Mouse (Mus musculus): ENCODE data around the gene Pogz. TPM values are rescaled to one million over a fixed set of nuclear protein-coding genes. Genes with fewer than 3 reads are reported as not detected.
"Not testable (repeated sequence)": the region's sequence is repeated elsewhere in the genome, so short reads cannot be mapped to it uniquely, and the experiment has no call there.

Gene Pogz
- polyA plus RNA-seq, 1 experiment from 2014 or later: 17.6 TPM

GRCm38 (mm10) chr3:94894076-94894475 is 56.7 kb downstream of the Pogz start:
- H3K27ac ChIP-seq: no peak overlapping the region
- H3K4me1 ChIP-seq (replicated peaks): no peaks in the 10 kb centered on the region
- H3K4me3 ChIP-seq: no peak overlapping the region
- no peaks in the 10 kb centered on the region for H3K9me3 ChIP-seq
- no peaks in the 10 kb centered on the region for H3K27me3 ChIP-seq (ENCODE audit: insufficient read depth, poor library complexity, severe bottlenecking)
- DNase-seq (ENCODE audit: low spot score): no peak
- H3K36me3 ChIP-seq: no peaks in the 10 kb centered on the region
- WGBS: 83% methylated on average over 3 of the region's 3 CpGs

DNA sequence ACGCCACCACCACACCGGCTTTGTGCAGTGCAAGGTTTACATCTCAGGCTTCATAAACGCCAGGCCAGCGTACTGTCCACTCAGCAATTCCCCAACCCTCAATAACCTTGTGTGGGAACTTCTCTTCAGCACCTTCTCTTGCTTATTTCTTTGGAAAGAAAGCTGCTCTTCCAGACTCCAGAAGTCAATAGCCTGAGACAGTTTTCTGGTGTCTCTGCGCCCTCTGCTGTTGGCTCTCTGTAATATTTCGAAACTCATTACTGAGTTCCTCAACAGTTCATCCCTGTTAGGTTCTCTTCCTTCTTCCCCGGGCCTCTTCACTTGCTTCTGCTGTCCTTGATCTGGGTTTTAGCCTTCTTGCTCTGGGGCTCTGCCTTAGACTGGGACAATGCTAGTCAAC is 65.4 kb downstream of the Pogz start:
- Histone ChIP-seq H3K27me3 (ENCODE audit: insufficient read depth, poor library complexity, severe bottlenecking) (no peaks in the 10 kb centered on the region), H3K27ac (no peak overlapping the region), H3K4me1 (replicated peaks) (0 out of 2 replicates have a peak, but pooled peaks cover 2% of the 10 kb centered on the region), H3K9me3 (no peaks in the 10 kb centered on the region), H3K4me3 (no peak overlapping the region), H3K36me3 (no peaks in the 10 kb centered on the region)
- 24% methylated on average over 7 of the region's 7 CpGs for WGBS
- DNase-seq (ENCODE audit: low spot score): peak; percentile 52

DNA sequence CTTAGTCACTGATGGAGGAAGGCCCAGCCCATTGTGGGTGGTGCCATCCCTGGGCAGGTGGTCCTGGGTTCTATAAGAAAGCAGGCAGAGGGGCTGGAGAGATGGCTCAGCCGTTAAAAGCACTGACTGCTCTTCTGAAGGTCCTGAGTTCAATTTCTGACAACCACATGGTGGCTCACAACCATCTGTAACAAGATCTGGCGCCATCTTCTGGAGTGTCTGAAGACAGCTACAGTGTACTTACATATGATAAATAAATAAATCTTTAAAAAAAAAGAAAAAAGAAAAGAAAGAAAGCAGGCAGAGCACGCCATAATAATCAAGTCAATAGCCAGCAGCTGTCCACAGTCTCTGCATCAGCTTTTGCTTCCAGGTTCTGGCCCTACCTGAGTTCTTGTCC is 67.4 kb downstream of the Pogz start:
- WGBS: 65% methylated on average over 3 of the region's 3 CpGs
- not testable (repeated sequence) for H3K27ac ChIP-seq; H3K9me3 ChIP-seq; H3K4me1 ChIP-seq (replicated peaks); DNase-seq (ENCODE audit: low spot score); H3K27me3 ChIP-seq (ENCODE audit: insufficient read depth, poor library complexity, severe bottlenecking); H3K4me3 ChIP-seq; H3K36me3 ChIP-seq

DNA sequence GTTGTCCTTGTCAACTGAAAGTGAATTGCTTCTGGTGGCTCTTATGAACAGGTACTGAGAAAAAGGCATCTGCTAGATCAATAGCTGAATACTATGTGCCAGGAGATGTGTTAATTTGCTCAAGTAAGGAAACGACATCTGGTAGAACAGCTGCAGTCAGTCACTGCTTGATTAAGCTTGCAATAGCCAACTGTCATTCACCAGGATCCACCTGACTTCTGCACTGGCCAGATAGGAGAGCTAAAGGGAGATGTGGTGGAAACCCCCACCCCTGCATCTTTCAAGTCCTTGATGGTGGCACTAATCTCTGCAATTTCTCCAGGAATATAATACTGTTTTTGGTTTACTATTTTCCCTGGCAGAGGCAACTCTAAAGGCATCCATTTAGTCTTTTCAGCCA is 69.1 kb downstream of the Pogz start:
- no peak for DNase-seq (ENCODE audit: low spot score)
- no peaks in the 10 kb centered on the region for H3K27me3 ChIP-seq (ENCODE audit: insufficient read depth, poor library complexity, severe bottlenecking)
- WGBS: 66% methylated on average over 1 of the region's 1 CpGs
- no peak overlapping the region for H3K4me3 ChIP-seq
- H3K9me3 ChIP-seq: no peaks in the 10 kb centered on the region
- 0 out of 2 replicates have a peak, but pooled peaks cover 2% of the 10 kb centered on the region for H3K4me1 ChIP-seq (replicated peaks)
- no peaks in the 10 kb centered on the region for H3K36me3 ChIP-seq
- no peak overlapping the region for H3K27ac ChIP-seq

- DNase-seq (ENCODE audit: low spot score): no peak
- Histone ChIP-seq H3K9me3 (no peaks in the 10 kb centered on the region), H3K27me3 (ENCODE audit: insufficient read depth, poor library complexity, severe bottlenecking) (no peaks in the 10 kb centered on the region), H3K36me3 (no peaks in the 10 kb centered on the region), H3K4me1 (replicated peaks) (no peaks in the 10 kb centered on the region), H3K4me3 (no peak overlapping the region), H3K27ac (no peak overlapping the region)
- WGBS: 72% methylated on average over 2 of the region's 2 CpGs
These were observed 73.8 kb downstream of the Pogz start for GRCm38 (mm10) chr3:94911050-94911693.

DNA sequence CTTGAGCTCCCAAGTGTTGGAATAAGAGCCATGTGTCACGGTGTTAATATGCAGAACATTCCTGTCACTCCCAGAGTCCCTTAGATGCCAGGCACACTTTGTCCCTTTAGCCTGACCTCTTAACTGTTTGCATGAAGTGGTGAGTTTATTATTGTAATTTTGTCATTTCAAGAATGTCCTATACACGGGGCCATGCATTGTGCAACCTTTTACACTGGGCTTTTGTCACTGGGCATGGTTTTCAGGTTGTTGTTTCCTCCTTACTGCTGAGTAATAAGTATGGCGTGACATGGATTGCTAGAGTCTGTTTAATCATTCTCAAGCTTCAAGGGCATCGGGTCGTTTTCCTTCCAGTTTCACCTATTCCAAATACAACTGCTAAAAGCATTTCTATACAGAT is 76.4 kb downstream of the Pogz start:
- Histone ChIP-seq H3K9me3 (no peaks in the 10 kb centered on the region), H3K27ac (no peak overlapping the region), H3K4me1 (replicated peaks) (peaks cover 7% of the 10 kb centered on the region), H3K36me3 (no peaks in the 10 kb centered on the region), H3K4me3 (no peak overlapping the region), H3K27me3 (ENCODE audit: insufficient read depth, poor library complexity, severe bottlenecking) (no peaks in the 10 kb centered on the region)
- 74% methylated on average over 5 of the region's 5 CpGs for WGBS
- no peak for DNase-seq (ENCODE audit: low spot score)

GRCm38 (mm10) chr3:94915903-94916741 is 78.8 kb downstream of the Pogz start:
- WGBS: 91% methylated on average over 7 of the region's 7 CpGs
- Histone ChIP-seq H3K4me1 (replicated peaks) (peaks cover 7% of the 10 kb centered on the region), H3K4me3 (no peak overlapping the region), H3K36me3 (no peaks in the 10 kb centered on the region), H3K27ac (no peak overlapping the region), H3K9me3 (no peaks in the 10 kb centered on the region), H3K27me3 (ENCODE audit: insufficient read depth, poor library complexity, severe bottlenecking) (no peaks in the 10 kb centered on the region)
- DNase-seq (ENCODE audit: low spot score): no peak

DNA sequence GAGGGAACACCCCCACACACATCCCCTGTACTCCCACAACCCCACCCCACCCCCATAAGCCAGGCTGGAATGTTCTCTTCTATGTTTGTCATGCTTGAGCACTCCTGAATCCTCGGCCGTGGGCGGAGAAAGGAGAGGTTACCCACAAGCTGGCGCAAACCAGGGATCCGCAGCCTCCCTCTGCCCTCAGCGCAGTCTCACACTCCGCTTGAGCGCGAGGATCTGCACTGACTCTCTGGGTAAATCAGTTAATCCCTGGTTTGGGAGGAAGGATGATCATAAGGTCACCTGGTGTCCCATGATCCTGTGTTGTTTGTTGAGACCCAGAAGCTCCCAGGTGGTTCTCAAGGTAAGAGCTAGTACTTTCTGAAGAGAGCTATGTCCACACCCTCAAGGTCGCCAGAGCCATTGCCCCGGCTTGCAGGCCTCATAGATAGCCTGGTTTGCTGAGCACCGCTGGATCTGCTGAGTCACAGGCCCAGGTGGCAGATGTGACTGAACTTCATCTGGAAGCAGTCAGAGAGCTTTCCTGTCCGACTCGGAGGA is 80.5 kb downstream of the Pogz start:
- WGBS: 60% methylated on average over 14 of the region's 14 CpGs
- Histone ChIP-seq H3K36me3 (no peaks in the 10 kb centered on the region), H3K27me3 (ENCODE audit: insufficient read depth, poor library complexity, severe bottlenecking) (no peaks in the 10 kb centered on the region), H3K9me3 (no peaks in the 10 kb centered on the region), H3K27ac (peak overlapping the region; percentile 50; the same call in 1 of the 2 replicates), H3K4me3 (no peak overlapping the region), H3K4me1 (replicated peaks) (peaks cover 7% of the 10 kb centered on the region)
- DNase-seq (ENCODE audit: low spot score): no peak

- Histone ChIP-seq H3K9me3 (no peaks in the 10 kb centered on the region), H3K4me3 (no peak overlapping the region), H3K27me3 (ENCODE audit: insufficient read depth, poor library complexity, severe bottlenecking) (no peaks in the 10 kb centered on the region), H3K4me1 (replicated peaks) (peaks cover 7% of the 10 kb centered on the region), H3K27ac (no peak overlapping the region), H3K36me3 (no peaks in the 10 kb centered on the region)
- no peak for DNase-seq (ENCODE audit: low spot score)
- 84% methylated on average over 4 of the region's 4 CpGs for WGBS
These were observed 81.5 kb downstream of the Pogz start for GRCm38 (mm10) chr3:94918845-94919244.

- no peak for DNase-seq (ENCODE audit: low spot score)
- WGBS: 64% methylated on average over 3 of the region's 3 CpGs
- H3K4me1 ChIP-seq (replicated peaks): peaks cover 7% of the 10 kb centered on the region
- H3K4me3 ChIP-seq: no peak overlapping the region
- no peaks in the 10 kb centered on the region for H3K27me3 ChIP-seq (ENCODE audit: insufficient read depth, poor library complexity, severe bottlenecking)
- H3K36me3 ChIP-seq: no peaks in the 10 kb centered on the region
- H3K27ac ChIP-seq: no peak overlapping the region
- no peaks in the 10 kb centered on the region for H3K9me3 ChIP-seq
These were observed 83.7 kb downstream of the Pogz start for GRCm38 (mm10) chr3:94921104-94921503.

DNA sequence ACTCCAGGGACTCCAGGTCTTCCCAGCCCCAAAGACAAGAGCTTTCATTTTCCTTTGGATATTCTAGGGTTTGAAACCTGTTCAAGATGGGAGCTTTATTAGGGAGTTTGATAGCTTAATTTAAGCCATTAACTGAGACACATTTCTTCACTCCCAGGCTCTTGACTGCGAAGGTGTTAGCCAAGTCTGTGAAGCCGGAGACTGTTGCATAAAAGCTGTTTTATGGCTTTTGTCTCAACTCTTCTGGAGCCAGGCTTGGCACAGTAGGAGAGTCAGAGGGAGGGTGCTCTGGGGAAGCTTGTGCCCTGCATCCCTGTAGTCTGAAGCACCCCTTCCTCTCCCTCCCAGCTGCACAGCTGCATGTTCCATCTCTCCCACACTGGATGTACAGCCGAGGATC is 85.0 kb downstream of the Pogz start:
- Histone ChIP-seq H3K9me3 (no peaks in the 10 kb centered on the region), H3K27ac (no peak overlapping the region), H3K27me3 (ENCODE audit: insufficient read depth, poor library complexity, severe bottlenecking) (no peaks in the 10 kb centered on the region), H3K4me3 (no peak overlapping the region), H3K36me3 (no peaks in the 10 kb centered on the region), H3K4me1 (replicated peaks) (peaks cover 7% of the 10 kb centered on the region)
- no peak for DNase-seq (ENCODE audit: low spot score)
- WGBS: 67% methylated on average over 3 of the region's 3 CpGs

GRCm38 (mm10) chr3:94924688-94925087 is 87.3 kb downstream of the Pogz start:
- Histone ChIP-seq H3K9me3 (no peaks in the 10 kb centered on the region), H3K4me3 (no peak overlapping the region), H3K27me3 (ENCODE audit: insufficient read depth, poor library complexity, severe bottlenecking) (no peaks in the 10 kb centered on the region), H3K4me1 (replicated peaks) (no peaks in the 10 kb centered on the region), H3K36me3 (no peaks in the 10 kb centered on the region), H3K27ac (no peak overlapping the region)
- no peak for DNase-seq (ENCODE audit: low spot score)
- 78% methylated on average over 8 of the region's 8 CpGs for WGBS

DNA sequence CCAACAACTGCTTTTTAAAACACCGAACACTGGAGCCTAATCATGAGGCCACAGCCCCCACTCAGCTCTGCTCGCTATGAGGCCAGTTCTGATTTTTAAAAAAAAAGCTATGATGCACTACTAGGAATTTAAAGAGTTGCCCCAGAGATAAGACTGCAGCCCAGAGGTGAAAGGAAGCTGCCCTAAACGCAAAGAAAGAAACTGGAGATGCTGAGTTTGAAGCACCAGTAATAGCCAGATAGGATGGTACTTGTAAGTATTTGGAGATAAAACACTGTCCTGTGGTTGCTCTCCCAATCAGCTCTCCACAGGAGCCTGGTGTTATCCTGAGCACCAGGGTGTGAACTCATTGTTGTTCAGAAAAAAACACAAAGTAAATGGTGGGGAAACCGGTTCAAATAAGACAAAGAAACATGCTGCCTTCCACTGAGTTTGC is 89.0 kb downstream of the Pogz start:
- not testable (repeated sequence) for H3K4me1 ChIP-seq (replicated peaks); H3K27ac ChIP-seq; H3K27me3 ChIP-seq (ENCODE audit: insufficient read depth, poor library complexity, severe bottlenecking); H3K36me3 ChIP-seq; H3K9me3 ChIP-seq; H3K4me3 ChIP-seq; DNase-seq (ENCODE audit: low spot score)
- WGBS: 52% methylated on average over 4 of the region's 4 CpGs
